Mouse (Mus musculus) natural killer cell, adult 2 months (primary cell): ENCODE measurements around the gene Gle1.

ENCODE experiments used
- DNase-seq, 2 experiments: peaks; one replicate each; pipeline ENCODE4 v3.0.0; 2022; ENCODE audit warnings: low spot score in 2 of 2

Gle1 gene

DNA sequence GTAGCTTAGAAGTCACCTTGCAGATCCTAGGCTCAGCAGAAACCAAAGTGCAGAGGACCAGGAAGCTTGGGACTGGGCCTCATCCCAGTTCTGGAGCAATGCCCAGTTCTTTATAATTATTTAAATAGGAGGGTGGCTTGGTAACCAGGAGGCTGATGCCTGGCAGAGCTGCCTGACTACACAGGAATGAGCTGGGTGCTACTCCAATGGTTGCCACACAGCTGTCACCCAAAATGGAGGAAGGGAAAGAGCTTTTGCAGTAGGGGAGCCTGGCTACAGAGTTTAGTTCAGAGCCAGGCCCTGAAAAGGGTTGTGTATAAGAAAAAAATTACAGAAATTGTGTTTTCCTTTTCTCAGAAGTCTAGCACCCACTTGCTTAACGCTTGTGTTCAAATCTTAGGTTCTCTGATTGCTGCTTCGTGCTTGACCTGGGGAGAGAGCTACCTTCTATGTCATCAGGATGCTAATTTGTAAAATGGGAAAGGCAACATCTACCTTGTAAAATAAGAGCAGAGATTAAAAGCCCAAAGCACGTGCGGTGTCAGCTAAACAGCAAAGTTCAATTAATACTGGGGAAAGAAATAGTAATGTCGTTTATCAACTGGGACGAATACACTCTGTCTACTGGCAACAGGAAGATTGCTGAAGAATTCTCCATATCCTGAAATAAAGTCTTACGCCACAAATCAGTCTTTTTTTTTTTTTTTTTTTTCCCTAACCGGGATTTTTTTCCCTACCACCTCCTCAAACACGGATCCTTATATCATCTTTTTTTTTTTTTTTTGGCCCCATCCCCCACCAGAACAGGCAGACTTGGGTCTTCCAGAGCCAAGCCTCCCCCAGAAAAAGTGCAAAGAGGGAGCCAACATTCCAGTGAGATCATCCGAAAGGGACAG is 29.4 kb downstream of the Gle1 start:
- DNase-seq = peak in 1 of 2 experiments; percentile 4

DNA sequence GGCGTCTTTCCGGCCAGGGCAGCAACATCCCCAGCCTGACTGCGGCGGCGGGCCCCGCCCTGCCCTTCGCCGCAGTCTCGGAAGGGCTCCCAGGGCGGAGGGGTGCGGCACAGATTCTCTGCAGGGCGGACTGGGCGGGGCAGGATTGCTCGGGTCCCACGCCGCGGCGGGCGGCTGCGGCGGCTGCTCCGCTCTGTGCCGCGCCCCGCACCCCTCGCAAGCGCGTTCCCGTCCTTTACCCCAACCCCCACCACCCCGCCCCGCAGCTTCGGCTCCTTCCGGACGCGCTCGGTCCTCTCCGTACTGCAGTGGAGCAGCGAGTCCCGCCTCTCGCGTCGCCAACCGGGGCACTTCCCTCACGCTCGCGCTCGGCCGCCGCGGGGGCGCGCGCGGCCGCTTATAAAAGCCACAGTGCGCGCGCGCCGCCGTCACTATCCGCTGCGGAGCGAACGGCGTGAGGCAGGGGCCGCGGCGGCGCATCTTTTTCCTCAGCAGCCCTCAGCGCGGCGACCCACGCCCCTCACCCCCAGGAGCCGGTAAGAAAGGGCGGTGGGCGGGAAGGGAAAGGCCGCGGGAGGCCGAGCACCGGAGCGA is 30.1 kb downstream of the Gle1 start, which contains the start of gene Sptan1:
Gene Sptan1 (plus strand): TSS at position 311 of the 594 bp plus-strand sequence.
- DNase-seq = peak; percentile 88 to 92

DNA sequence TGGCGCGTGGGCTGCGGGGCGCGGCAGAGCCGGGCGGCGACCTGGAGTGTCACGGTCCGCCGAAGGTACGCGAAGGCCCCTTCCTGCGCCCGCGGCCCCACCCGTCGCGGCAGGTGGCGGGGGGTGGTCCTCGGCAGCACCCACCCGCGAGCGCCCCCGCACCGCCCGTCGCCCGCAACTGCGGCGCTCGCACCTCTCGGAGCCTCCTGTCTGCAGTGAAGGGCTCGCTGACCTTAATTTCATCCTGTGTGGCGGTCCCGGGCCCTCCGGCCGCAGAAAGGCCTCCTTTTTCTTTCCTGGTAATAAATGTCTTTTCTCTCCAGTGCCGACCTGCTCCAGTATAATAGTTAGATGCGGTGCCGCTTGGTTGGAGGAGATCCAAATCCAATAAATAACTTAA is 30.7 kb downstream of the Gle1 start:
- peak in 1 of 2 experiments; percentile 22 for DNase-seq

DNA sequence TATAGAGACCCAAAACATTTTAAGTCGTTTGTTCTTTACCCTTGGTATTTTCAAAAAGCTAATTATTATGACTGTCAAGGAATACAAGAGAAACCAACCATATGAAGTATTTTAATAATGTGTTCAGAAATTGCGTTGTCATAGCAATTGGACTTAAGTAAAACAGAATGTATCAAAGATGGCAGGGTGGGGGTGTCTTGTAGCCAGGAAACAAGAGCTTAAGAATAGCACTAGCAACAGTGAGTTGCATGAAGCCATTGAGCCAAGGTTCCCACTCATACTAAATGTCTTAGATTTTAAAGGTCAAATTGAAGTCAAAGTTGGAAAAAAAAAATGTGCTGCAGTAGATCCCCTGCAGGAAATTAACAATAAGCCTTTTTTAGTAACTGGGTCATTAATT is 31.6 kb downstream of the Gle1 start:
- DNase-seq = no peak

DNA sequence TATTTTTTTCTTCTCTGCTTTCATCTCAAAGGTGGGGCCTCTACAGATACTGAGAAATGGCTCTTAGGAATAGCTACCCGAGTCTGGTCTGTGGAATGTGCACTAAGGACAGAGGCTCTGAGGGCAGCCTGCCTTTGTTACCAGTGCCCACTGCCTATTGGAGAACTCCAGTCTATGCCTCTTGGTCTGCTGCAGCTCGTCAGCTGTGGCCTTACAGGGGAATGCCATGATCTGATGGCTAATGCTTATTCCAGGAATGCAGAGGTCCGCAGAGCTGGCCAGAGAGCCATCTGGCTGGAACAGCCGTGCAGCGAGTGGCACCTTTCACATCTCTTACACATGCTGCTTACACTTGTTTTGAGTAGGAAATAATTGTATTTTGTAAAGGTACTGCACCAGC is 32.5 kb downstream of the Gle1 start:
- DNase-seq = no peak

DNA sequence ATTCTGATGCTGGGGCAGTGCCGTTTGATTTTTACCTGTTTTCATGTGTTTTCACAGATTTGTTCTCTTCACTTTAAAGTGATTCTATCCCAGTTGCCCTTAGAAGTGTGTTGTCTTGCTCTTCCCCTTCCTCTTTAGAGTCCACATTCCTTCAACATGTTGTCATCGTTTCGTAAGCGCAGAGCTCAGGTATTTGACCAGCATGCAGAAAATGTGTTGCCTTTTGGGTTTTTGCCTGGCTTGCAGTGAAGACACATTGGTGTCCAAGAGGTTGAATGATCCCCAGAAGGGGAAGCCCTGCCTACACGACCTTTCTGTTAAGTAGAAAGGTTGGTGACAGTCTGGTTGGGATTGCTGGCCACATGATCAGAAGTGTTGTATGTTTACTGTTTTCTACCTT is 33.4 kb downstream of the Gle1 start:
- no peak for DNase-seq

DNA sequence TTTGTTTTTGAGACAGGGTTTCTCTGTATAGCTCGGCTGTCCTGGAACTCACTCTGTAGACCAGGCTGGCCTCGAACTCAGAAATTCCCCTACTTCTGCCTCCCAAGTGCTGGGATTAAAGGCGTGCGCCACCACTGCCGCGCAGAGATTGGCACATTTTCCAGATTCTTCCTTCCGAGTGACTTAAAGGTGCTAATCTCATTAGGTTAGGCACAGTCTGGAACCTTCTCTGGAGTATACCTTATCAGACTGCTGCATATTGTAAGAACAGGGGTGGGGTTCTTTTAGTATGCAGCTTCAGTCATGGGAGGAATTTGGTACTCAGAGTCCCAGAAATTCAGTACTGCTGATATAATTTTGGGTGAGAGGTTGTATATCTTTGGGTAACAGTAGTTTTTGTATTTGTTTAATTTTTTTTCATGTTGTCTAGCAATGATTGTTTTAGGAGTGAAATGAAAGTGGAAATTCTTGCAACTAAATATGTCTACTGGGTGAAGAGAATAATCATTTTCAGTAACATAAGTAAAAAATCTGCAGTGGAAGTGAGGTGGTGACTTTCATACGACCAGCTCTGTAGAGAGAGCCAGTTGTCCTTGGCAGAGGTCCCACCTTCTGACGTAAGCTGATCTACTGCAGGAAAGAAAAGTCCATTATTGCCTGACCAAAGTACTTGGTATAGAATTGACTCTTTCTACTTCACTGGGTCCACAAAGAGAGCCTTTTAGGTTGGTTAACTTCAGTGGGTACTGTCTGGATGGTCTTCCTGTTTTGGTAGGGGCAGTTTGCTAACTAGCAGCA is 36.8 kb downstream of the Gle1 start:
- no peak for DNase-seq

DNA sequence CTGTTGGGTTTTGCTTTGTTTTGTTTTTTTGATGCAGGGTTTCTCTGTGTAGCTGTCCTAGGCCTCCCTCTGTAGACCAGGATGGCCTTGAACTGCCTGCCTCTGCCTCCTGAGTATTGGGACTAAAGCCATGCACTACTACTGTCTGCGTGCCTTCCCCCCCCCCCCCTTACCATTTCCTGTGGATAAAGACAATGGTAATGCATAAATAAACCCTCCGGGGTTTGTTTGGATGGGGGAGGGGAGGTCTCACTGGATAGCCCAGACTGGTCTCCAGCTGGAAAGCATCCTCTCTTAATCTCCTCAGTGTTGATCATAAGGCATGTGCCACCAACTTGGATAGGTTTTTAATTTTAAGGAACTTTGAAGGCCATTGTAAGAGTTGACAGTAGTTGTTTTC is 38.3 kb downstream of the Gle1 start:
- DNase-seq = no peak

DNA sequence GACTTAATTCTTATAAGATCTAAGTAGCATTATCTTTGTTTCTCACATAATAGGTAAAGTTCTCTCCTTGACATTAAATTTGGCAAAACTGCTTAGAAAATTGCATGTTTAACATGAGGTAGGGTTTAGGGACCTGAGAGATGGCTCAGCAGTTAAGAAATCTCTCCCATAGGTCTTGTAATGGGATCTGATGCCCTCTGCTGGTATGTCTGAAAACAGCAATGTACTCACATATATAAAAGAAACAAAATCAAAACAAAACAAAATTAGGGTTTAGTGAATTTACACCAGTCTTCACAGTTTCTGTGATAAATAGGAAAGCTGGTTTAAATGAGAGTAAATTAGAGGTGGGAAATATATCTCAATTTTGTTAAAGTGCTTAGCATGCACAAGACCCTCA is 42.1 kb downstream of the Gle1 start:
- DNase-seq = peak; percentile 26 to 50

DNA sequence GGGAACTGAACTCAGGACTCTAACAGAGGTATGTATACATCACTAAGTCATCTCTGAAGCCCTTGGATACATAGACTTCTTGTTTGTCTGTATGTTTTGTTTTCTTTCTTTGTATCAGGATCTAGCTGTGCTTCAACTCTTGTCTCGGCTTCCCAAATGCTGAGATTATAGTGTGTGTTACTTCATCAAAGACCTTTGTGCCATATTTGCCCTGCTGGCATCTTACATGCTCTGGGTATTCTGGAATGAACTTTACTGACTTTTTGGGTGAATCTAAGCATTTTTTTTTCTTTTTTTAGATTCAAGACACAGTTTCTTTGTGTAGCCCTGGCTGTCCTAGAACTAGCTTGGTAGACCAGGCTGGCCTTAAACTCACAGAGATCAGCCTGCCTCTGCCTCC is 45.4 kb downstream of the Gle1 start:
- no peak for DNase-seq

DNA sequence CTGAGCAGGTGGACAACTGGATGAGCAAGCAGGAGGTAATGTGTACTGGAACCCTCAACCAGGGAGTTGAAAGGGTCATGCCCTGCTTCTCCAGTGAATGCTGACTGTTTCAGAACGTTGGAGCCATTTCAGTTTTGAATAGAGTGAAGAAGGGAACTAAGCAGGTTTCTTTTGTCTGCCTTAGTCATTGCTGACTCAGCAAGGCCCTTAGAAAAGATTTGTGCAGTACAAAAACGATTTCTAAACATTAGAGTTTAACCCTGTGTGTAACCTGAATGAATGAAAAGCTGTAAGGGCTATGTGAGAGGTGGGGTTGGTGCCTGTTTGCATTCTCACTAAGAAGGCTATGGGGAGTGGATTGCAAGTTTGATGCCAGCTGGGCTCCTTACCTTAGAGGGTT is 56.7 kb downstream of the Gle1 start:
- DNase-seq = no peak

DNA sequence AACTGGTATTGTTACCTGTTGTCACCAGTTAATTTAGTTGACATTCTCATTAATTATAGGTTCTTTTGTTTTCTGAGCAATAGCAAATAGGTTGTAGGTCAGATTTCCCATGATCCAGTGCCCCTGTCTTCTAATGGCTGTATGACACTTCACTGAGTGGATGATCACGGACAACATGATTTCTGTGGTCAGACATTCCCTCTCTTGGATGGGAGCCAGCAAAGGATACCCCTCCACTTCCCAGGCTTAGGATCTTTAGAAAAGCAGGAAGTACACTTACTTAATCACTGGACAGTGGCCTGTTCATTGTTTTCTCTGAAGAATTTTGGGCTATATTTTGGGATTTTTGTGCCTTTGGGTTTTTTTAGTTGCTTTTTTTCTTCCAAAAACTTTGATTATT is 73.9 kb downstream of the Gle1 start:
- no peak for DNase-seq
